ENCODE assay signal across 14 mouse cellular contexts in the genomic region with DNA sequence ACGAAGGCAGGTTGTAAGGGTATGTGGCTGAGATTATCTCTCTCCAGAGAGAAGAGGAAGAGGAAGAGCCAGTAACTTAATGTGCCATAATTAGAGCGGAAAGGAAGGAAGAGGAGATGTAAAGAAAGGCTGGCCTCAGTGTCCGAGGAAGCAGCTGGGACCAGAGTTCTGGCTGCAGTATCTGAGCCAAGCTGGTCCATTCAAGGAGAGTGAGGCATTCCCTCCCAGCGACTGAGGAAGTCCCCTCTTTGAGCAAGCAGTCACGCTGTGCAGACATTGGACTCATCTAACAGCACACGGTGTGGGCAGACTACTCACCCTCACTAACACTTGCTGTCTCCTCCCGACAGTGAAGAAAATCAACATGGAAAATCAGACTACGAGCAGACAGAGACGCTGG. TPM values are rescaled to one million over a fixed set of nuclear protein-coding genes. Genes with fewer than 3 reads are reported as not detected.
DNase-seq lines count a peak whose midpoint lies in the region; ATAC-seq and TF ChIP-seq lines count a peak whose summit lies in the region.
"Had no signal": no experiment of that assay in that cellular context is flagged by ENCODE, and none has a peak within 500 bp of the region (broad histone marks: within the 10 kb centered on the region; RNA-seq: fewer than 3 reads in every experiment).

No protein-coding gene starts in this region.

- TF ChIP-seq POLR2A in thymus, adult 2 months (IDR thresholded peaks at IDR 0.05; ENCODE audit: control insufficient read depth, extremely low read depth, insufficient read depth, low read length, poor library complexity), result no peak

- H3K4me2 ChIP-seq in lung, embryonic 14.5 days, result peak overlapping the region; percentile 45
- peak overlapping the region; percentile 14; the same call in 1 of the 2 replicates for H3K4me2 ChIP-seq in liver, postnatal 0 days (ENCODE audit: low read depth, low read length)
- H3K4me2 ChIP-seq in forebrain, postnatal 0 days (ENCODE audit: low read depth), result no peak overlapping the region
- H3K4me2 ChIP-seq: liver, embryonic 13.5 days had no signal

- no peaks in the 10 kb centered on the region for H3K27me3 ChIP-seq in lung, embryonic 14.5 days (ENCODE audit: insufficient read depth, low read length)
- no peaks in the 10 kb centered on the region for H3K27me3 ChIP-seq in liver, postnatal 0 days (ENCODE audit: insufficient read depth, low read length)
- H3K27me3 ChIP-seq in forebrain, postnatal 0 days (ENCODE audit: insufficient read depth, low read length), result no peaks in the 10 kb centered on the region; the same call in 1 of the 2 replicates
- no peaks in the 10 kb centered on the region for H3K27me3 ChIP-seq in thymus, adult 2 months (ENCODE audit: control insufficient read depth, insufficient read depth, low read length)

- H3K27ac ChIP-seq in lung, embryonic 14.5 days (ENCODE audit: low read depth), result peak overlapping the region; percentile 58; the same call in 1 of the 2 replicates
- no peak overlapping the region for H3K27ac ChIP-seq in liver, postnatal 0 days (ENCODE audit: low read depth)
- H3K27ac ChIP-seq in forebrain, postnatal 0 days (ENCODE audit: low read depth, low read length), result no peak overlapping the region
- H3K27ac ChIP-seq in thymus, adult 2 months (ENCODE audit: control insufficient read depth, insufficient read depth, low read length), result no peak overlapping the region
- H3K27ac ChIP-seq: liver, embryonic 13.5 days had no signal

- DNase-seq in gastrocnemius, postnatal 25 days, result peak; percentile 39
- no peak for DNase-seq in gastrocnemius, postnatal 4 days (ENCODE audit: low spot score in 2 of 2)
- DNase-seq in lung, embryonic 14.5 days, result peak; percentile 67
- DNase-seq in lung, postnatal 14 days, result no peak
- no peak for DNase-seq in liver, postnatal 0 days
- DNase-seq in forebrain, postnatal 0 days, result no peak
- DNase-seq in thymus, adult 2 months, result no peak
- DNase-seq: B cell, adult 2 months; cerebellum, adult 11-12 months; liver, embryonic 13.5 days had no signal

- no peak overlapping the region for H3K4me3 ChIP-seq in lung, embryonic 14.5 days (ENCODE audit: low read depth, low read length)
- no peak overlapping the region for H3K4me3 ChIP-seq in liver, postnatal 0 days (ENCODE audit: low read depth, low read length)
- H3K4me3 ChIP-seq in forebrain, postnatal 0 days (ENCODE audit: low read depth, low read length), result no peak overlapping the region
- H3K4me3 ChIP-seq in thymus, adult 2 months (ENCODE audit: control insufficient read depth, insufficient read depth, low read length), result no peak overlapping the region
- H3K4me3 ChIP-seq: liver, embryonic 13.5 days; myocyte had no signal

- TF ChIP-seq CTCF in lung, embryonic 14.5 days (IDR thresholded peaks at IDR 0.05; ENCODE audit: low read depth), result no peak
- no peak for TF ChIP-seq CTCF in liver, postnatal 0 days (IDR thresholded peaks at IDR 0.05; ENCODE audit: low read depth)
- TF ChIP-seq CTCF in forebrain, postnatal 0 days (IDR thresholded peaks at IDR 0.05; ENCODE audit: low read depth), result no peak
- no peak for TF ChIP-seq CTCF in thymus, adult 2 months (IDR thresholded peaks at IDR 0.05; ENCODE audit: borderline replicate concordance, control insufficient read depth, extremely low read depth, insufficient read depth, low read length, poor library complexity)

- 32% methylated on average over 9 of the region's 9 CpGs for WGBS in lung, embryonic 14.5 days
- WGBS in liver, postnatal 0 days (ENCODE audit: insufficient replicate concordance), result 20% methylated on average over 9 of the region's 9 CpGs
- 57% methylated on average over 9 of the region's 9 CpGs for WGBS in forebrain, postnatal 0 days
- WGBS in thymus, adult 2 months, result 48% methylated on average over 9 of the region's 9 CpGs

- no peak for TF ChIP-seq EP300 in liver, postnatal 0 days (IDR thresholded peaks at IDR 0.05; ENCODE audit: low read depth)

- H3K36me3 ChIP-seq in lung, embryonic 14.5 days (ENCODE audit: insufficient read depth), result peaks cover 6% of the 10 kb centered on the region; the same call in 1 of the 2 replicates
- no peaks in the 10 kb centered on the region; the same call in 1 of the 2 replicates for H3K36me3 ChIP-seq in liver, postnatal 0 days (replicated peaks; ENCODE audit: insufficient read depth, low read length)
- H3K36me3 ChIP-seq in forebrain, postnatal 0 days (ENCODE audit: insufficient read depth), result no peaks in the 10 kb centered on the region
- no peaks in the 10 kb centered on the region for H3K36me3 ChIP-seq in thymus, adult 2 months (ENCODE audit: control insufficient read depth, insufficient read depth, low read length)
- H3K36me3 ChIP-seq: liver, embryonic 13.5 days had no signal

- ATAC-seq in lung, embryonic 14.5 days (ENCODE audit: insufficient read depth), result no peak
- peak; percentile 24 for ATAC-seq in granulocyte monocyte progenitor cell, adult 5-6 weeks (replicated peaks; ENCODE audit: poor library complexity, severe bottlenecking)
- no peak for ATAC-seq in liver, postnatal 0 days
- ATAC-seq in forebrain, postnatal 0 days, result no peak
- ATAC-seq: forebrain, embryonic 14.5 days; inflammation-experienced regulatory T-cells, adult 6 months had no signal

- peaks cover 7% of the 10 kb centered on the region; the same call in 1 of the 2 replicates for H3K9me3 ChIP-seq in lung, embryonic 14.5 days (ENCODE audit: low read depth, low read length)
- H3K9me3 ChIP-seq in liver, postnatal 0 days (ENCODE audit: low read length), result no peaks in the 10 kb centered on the region
- no peaks in the 10 kb centered on the region for H3K9me3 ChIP-seq in forebrain, postnatal 0 days (ENCODE audit: low read length)
- H3K9me3 ChIP-seq: liver, embryonic 13.5 days had no signal

- H3K4me1 ChIP-seq in lung, embryonic 14.5 days (ENCODE audit: insufficient read depth), result peaks cover 39% of the 10 kb centered on the region
- peaks cover 49% of the 10 kb centered on the region for H3K4me1 ChIP-seq in liver, postnatal 0 days (ENCODE audit: insufficient read depth)
- H3K4me1 ChIP-seq in forebrain, postnatal 0 days (ENCODE audit: insufficient read depth), result no peaks in the 10 kb centered on the region
- H3K4me1 ChIP-seq in thymus, adult 2 months (replicated peaks; ENCODE audit: control insufficient read depth, insufficient read depth, low read length), result peaks cover 20% of the 10 kb centered on the region

- H3K9ac ChIP-seq in lung, embryonic 14.5 days, result no peak overlapping the region
- H3K9ac ChIP-seq in liver, postnatal 0 days (replicated peaks), result no peak overlapping the region
- no peak overlapping the region for H3K9ac ChIP-seq in forebrain, postnatal 0 days
- H3K9ac ChIP-seq: liver, embryonic 13.5 days had no signal

RNA-seq across cellular contexts. Expression of a gene that starts 4.5 kb away (rescaled TPM):
- total RNA-seq in gastrocnemius, postnatal 25 days (2021), result 1 to 10 TPM; 6.6 to 7.1 TPM
- total RNA-seq in gastrocnemius, postnatal 4 days (2021), result 10 to 100 TPM; 29.6 to 30.6 TPM
- polyA plus RNA-seq in lung, embryonic 14.5 days (2014; fragmentation: Nextera tagmentation; extraction: Ambion mirVana), result 34.7 and 41.0 TPM in 2 replicates
- 26.9 TPM in 2 replicates for total RNA-seq in granulocyte monocyte progenitor cell, adult 5-6 weeks (2014; fragmentation: Nextera tagmentation)
- total RNA-seq in granulocyte monocyte progenitor cell, adult 5-6 weeks (2017), result 13.0 and 13.1 TPM in 2 replicates
- polyA plus RNA-seq in liver, postnatal 0 days (2015; fragmentation: Nextera tagmentation; extraction: Ambion mirVana), result 2.8 and 3.6 TPM in 2 replicates
- total RNA-seq in forebrain, postnatal 0 days (2014; rRNA removed), result 16.3 and 26.5 TPM in 2 replicates
- polyA plus RNA-seq in forebrain, postnatal 0 days (2015; fragmentation: Nextera tagmentation; extraction: Ambion mirVana), result 3.1 and 6.2 TPM in 2 replicates
- 31.7 and 33.9 TPM in 2 replicates for polyA plus RNA-seq in thymus, adult 2 months (2012; rRNA removed)

Comparison
In these comparisons a context has a peak if more than half of its experiments do, and no peak if none do; other contexts are left out.
1. DNase-seq: peak in gastrocnemius, postnatal 25 days (single experiment) and lung, embryonic 14.5 days (single experiment); none in gastrocnemius, postnatal 4 days (0 of 2), lung, postnatal 14 days (single experiment), liver, postnatal 0 days (single experiment), forebrain, postnatal 0 days (single experiment) and thymus, adult 2 months (single experiment).